Mouse (Mus musculus) megakaryocyte, embryonic 14.5 days (primary cell): ENCODE measurements at regions not wholly inside any gene's neighbourhood (a gene's known extent, or its start where the extent isn't known, plus 50 kb on each side); places are given as distances from the start of the nearest gene placed in this dataset.

ENCODE experiments used
- FLI1 ChIP-seq: IDR thresholded peaks from 2 replicates; pipeline ENCODE4 v1.6.1; 2012; ENCODE audit warnings: low read length, inconsistent platforms, mixed read lengths
- GATA1 ChIP-seq: IDR thresholded peaks from 3 replicates; pipeline ENCODE4 v1.6.1; 2012; ENCODE audit warnings: mixed read lengths, low read length, inconsistent platforms, borderline replicate concordance

- TF ChIP-seq GATA1 (no peak), FLI1 (no peak)
Measured at GRCm38 (mm10) chr8:115425360-115425759, 282.2 kb downstream of the Maf start.
